Mouse (Mus musculus) E14TG2a.4 (cell line): ENCODE measurements around the gene Gm17349.
"Not testable (repeated sequence)": the region's sequence is repeated elsewhere in the genome, so short reads cannot be mapped to it uniquely, and the experiment has no call there.

Experiments used
- CTCF ChIP-seq: conservative IDR thresholded peaks from 2 replicates; pipeline ENCODE4 v1.5.1; 2014; ENCODE audit warnings: low read length
- POU5F1 ChIP-seq: IDR thresholded peaks from 2 replicates; pipeline ENCODE4 v1.6.1; 2014; ENCODE audit warnings: low read length, borderline replicate concordance

GRCm38 (mm10) chr15:99701640-99701998 lies 3.7 kb downstream of the Gm17349 start:
- not testable (repeated sequence) for TF ChIP-seq CTCF, POU5F1
